In genomic region chr9:13297668-13298512, GRCm38 (mm10) we compare ENCODE assay signal across 7 mouse cellular contexts. TPM values are rescaled to one million over a fixed set of nuclear protein-coding genes. Genes with fewer than 3 reads are reported as not detected.
DNase-seq lines count a peak whose midpoint lies in the region; ATAC-seq lines count a peak whose summit lies in the region.

Gene Maml2 (plus strand): TSS chr9:13297957.

- under 1% methylated on average over 23 of the region's 23 CpGs for WGBS in limb, embryonic 12.5 days
- 0% methylated on average over 23 of the region's 23 CpGs for WGBS in midbrain, embryonic 13.5 days

- peaks cover 51% of the 10 kb centered on the region for H3K4me1 ChIP-seq in limb, embryonic 12.5 days (replicated peaks)
- H3K4me1 ChIP-seq in midbrain, embryonic 13.5 days (replicated peaks) = peaks cover 59% of the 10 kb centered on the region

- ATAC-seq in activated CD4-positive, CD25-positive, alpha-beta regulatory T cell, adult 4 months = peak; percentile 7
- ATAC-seq in limb, embryonic 12.5 days (ENCODE audit: insufficient number of reproducible peaks, insufficient read depth, low FRiP score, low TSS enrichment, low read depth) = peak; percentile 81
- ATAC-seq in midbrain, embryonic 13.5 days = peak; percentile 83

- peak within 1 kb of the TSS; percentile 58 for H3K4me3 ChIP-seq in limb, embryonic 12.5 days (replicated peaks)
- peak within 1 kb of the TSS; percentile 59 for H3K4me3 ChIP-seq in midbrain, embryonic 13.5 days (replicated peaks)

- peak within 1 kb of the TSS; percentile 96 for H3K4me2 ChIP-seq in limb, embryonic 12.5 days
- H3K4me2 ChIP-seq in midbrain, embryonic 13.5 days (replicated peaks) = peak within 1 kb of the TSS; percentile 85

- no peaks in the 10 kb centered on the region for H3K9me3 ChIP-seq in limb, embryonic 12.5 days
- H3K9me3 ChIP-seq in midbrain, embryonic 13.5 days = no peaks in the 10 kb centered on the region

- peak within 1 kb of the TSS; percentile 70 for H3K9ac ChIP-seq in limb, embryonic 12.5 days (replicated peaks)
- H3K9ac ChIP-seq in midbrain, embryonic 13.5 days (replicated peaks) = peak within 1 kb of the TSS; percentile 74

- no peaks in the 10 kb centered on the region for H3K27me3 ChIP-seq in limb, embryonic 12.5 days
- no peaks in the 10 kb centered on the region for H3K27me3 ChIP-seq in midbrain, embryonic 13.5 days

- DNase-seq in cerebellum, postnatal 10 days = peak; percentile 85
- peak; percentile 45 for DNase-seq in gastrocnemius, postnatal 10 days
- DNase-seq in induced T-regulatory cell, adult 2 months (ENCODE audit: low read depth) = peak; percentile 77
- DNase-seq in spleen, adult 18-20 months = peak; percentile 63 to 69

- H3K36me3 ChIP-seq in limb, embryonic 12.5 days = no peaks in the 10 kb centered on the region
- no peaks in the 10 kb centered on the region for H3K36me3 ChIP-seq in midbrain, embryonic 13.5 days

- H3K27ac ChIP-seq in limb, embryonic 12.5 days = peak within 1 kb of the TSS; percentile 84
- peak within 1 kb of the TSS; percentile 83 for H3K27ac ChIP-seq in midbrain, embryonic 13.5 days

RNA-seq across cellular contexts. Expression of gene Maml2, which starts in this region (rescaled TPM):
- polyA plus RNA-seq in activated CD4-positive, CD25-positive, alpha-beta regulatory T cell, adult 4 months (2017; shearing (Covaris generic)) = 10 to 100 TPM; 32.0 to 36.8 TPM
- total RNA-seq in gastrocnemius, postnatal 10 days (2021) = 1 to 10 TPM; 5.6 to 6.8 TPM
- 12.2 and 12.5 TPM in 2 replicates for polyA plus RNA-seq in limb, embryonic 12.5 days (2016; fragmentation: Nextera tagmentation; extraction: Ambion mirVana)
- 11.0 and 11.5 TPM in 2 replicates for polyA plus RNA-seq in midbrain, embryonic 13.5 days (2015; fragmentation: Nextera tagmentation; extraction: Ambion mirVana)

Comparison
In these comparisons a context has a peak if more than half of its experiments do, and no peak if none do; other contexts are left out.
1. Peak in every context shown above with its lines: DNase-seq, ATAC-seq, H3K4me3 ChIP-seq and H3K27ac ChIP-seq.
2. ATAC-seq: peak in every context shown above with its lines; median percentile 83 in midbrain, embryonic 13.5 days; 81 in limb, embryonic 12.5 days; 7 in activated CD4-positive, CD25-positive, alpha-beta regulatory T cell, adult 4 months.